Mouse (Mus musculus): Measurements from ENCODE around the gene Anapc15-ps.

- TF ChIP-seq CTCF (IDR thresholded peaks at IDR 0.05; ENCODE audit: control insufficient read depth, insufficient read depth, insufficient replicate concordance, low read depth, low read length) (no peak), POLR2A (IDR thresholded peaks at IDR 0.05; ENCODE audit: control insufficient read depth, low read depth, low read length) (no peak)
Observed at GRCm38 (mm10) chr10:95720181-95720798, 47.0 kb upstream of the Anapc15-ps start.
